Mouse (Mus musculus): ENCODE results near the gene Fnbp1l.

GRCm38 (mm10) chr3:122590804-122591203 lies 28.7 kb downstream of the Fnbp1l start:
- no peak for TF ChIP-seq GATA1 (IDR thresholded peaks at IDR 0.05; ENCODE audit: low read length)
- no peak for TF ChIP-seq TAL1 (IDR thresholded peaks at IDR 0.05; ENCODE audit: low read length)
